Mouse (Mus musculus) heart, adult 2 months (tissue): ENCODE data around the gene Fam78b. TPM values are rescaled to one million over a fixed set of nuclear protein-coding genes. Genes with fewer than 3 reads are reported as not detected.

ENCODE experiments used
- DNase-seq, 2 experiments: peaks; one replicate each; pipeline ENCODE4 v3.0.0; 2021
- H3K27ac ChIP-seq: fragments of 200-600 bp; 2 replicates; pipeline ENCODE4 v1.8.1; 2022
- H3K27me3 ChIP-seq: fragments of 200-500 bp; 2 replicates; pipeline ENCODE4 v1.6.1; 2012; ENCODE audit warnings: mild to moderate bottlenecking, low read length, inconsistent platforms, mixed read lengths; ENCODE audit not compliant: control insufficient read depth, insufficient read depth
- H3K36me3 ChIP-seq: fragments of 200-500 bp; 2 replicates; pipeline ENCODE4 v1.6.1; 2012; ENCODE audit warnings: low read length, inconsistent platforms; ENCODE audit not compliant: control insufficient read depth, insufficient read depth
- H3K4me1 ChIP-seq: fragments of 200-500 bp; 2 replicates; pipeline ENCODE4 v1.6.1; 2011; ENCODE audit warnings: low read length; ENCODE audit not compliant: control insufficient read depth, insufficient read depth
- H3K4me3 ChIP-seq: fragments of 200-600 bp; 2 replicates; pipeline ENCODE4 v1.8.1; 2022
- H3K79me2 ChIP-seq: fragments of 200-500 bp; replicated peaks from 2 replicates; pipeline ENCODE4 v1.6.1; 2012; ENCODE audit warnings: mild to moderate bottlenecking, inconsistent platforms, low read length, moderate library complexity, mixed read lengths; ENCODE audit not compliant: control insufficient read depth, insufficient read depth
- H3K9ac ChIP-seq: fragments of 200-500 bp; 2 replicates; pipeline ENCODE4 v1.6.1; 2012; ENCODE audit warnings: low read depth, mild to moderate bottlenecking, control low read depth, inconsistent platforms, low read length, mixed read lengths
- CTCF ChIP-seq: fragments of 200-600 bp; IDR thresholded peaks from 2 replicates; pipeline ENCODE4 v1.8.1; 2022; ENCODE audit warnings: antibody characterized with exemption, mild to moderate bottlenecking, moderate library complexity
- EP300 ChIP-seq: fragments of 200-500 bp; IDR thresholded peaks from 2 replicates; pipeline ENCODE4 v1.6.1; 2011; ENCODE audit warnings: low read depth, low read length, control low read depth; ENCODE audit not compliant: insufficient read depth
- POLR2A ChIP-seq: fragments of 200-500 bp; IDR thresholded peaks from 2 replicates; pipeline ENCODE4 v1.6.1; 2011; ENCODE audit warnings: mild to moderate bottlenecking, low read depth, low read length, control low read depth; ENCODE audit not compliant: insufficient read depth
- WGBS: fragments of 180-500 bp; shearing (Covaris S2); methylation state at CpG from one replicate; pipeline ENCODE4 v1.1.7; 2018; 5-methylcytosine and 5-hydroxymethylcytosine counted together
- intact Hi-C: fragments of 180-260 bp; cut with DNase I; formaldehyde crosslinking; loops from one replicate; pipeline ENCODE4 v1.15.1; 2025
- polyA plus RNA-seq: library from polyadenylated mRNA; depleted of rRNA; stranded (reverse); fragments of >200 nt; gene quantifications from 2 replicates; pipeline ENCODE4 v1.2.3, GENCODE M21; 2012
- total RNA-seq, 2 experiments: library from RNA; stranded (reverse); gene quantifications; 2 replicates each; pipeline ENCODE4 v1.2.3; 2021

The Fam78b gene
- total and polyA plus RNA-seq, 3 experiments = 2.5 to 3.7 (median 2.7) TPM

GRCm38 (mm10) chr1:167118971-167119370 lies 117.8 kb downstream of the Fam78b start:
- no peak for TF ChIP-seq EP300
- no peak for TF ChIP-seq CTCF
- TF ChIP-seq POLR2A = no peak
- no peak overlapping the region for H3K27ac ChIP-seq
- WGBS = 59% methylated on average over 7 of the region's 7 CpGs
- no peaks in the 10 kb centered on the region for H3K4me1 ChIP-seq
- H3K36me3 ChIP-seq = no peaks in the 10 kb centered on the region
- H3K27me3 ChIP-seq = no peaks in the 10 kb centered on the region
- intact Hi-C loops = no loop called here
- no peaks in the 10 kb centered on the region for H3K79me2 ChIP-seq
- no peak overlapping the region for H3K9ac ChIP-seq
- DNase-seq = no peak
- no peak overlapping the region for H3K4me3 ChIP-seq

GRCm38 (mm10) chr1:167119439-167119838 lies 118.2 kb downstream of the Fam78b start:
- H3K4me3 ChIP-seq = no peak overlapping the region
- no peak overlapping the region for H3K27ac ChIP-seq
- H3K79me2 ChIP-seq = no peaks in the 10 kb centered on the region
- H3K27me3 ChIP-seq = no peaks in the 10 kb centered on the region
- WGBS = 63% methylated on average over 8 of the region's 8 CpGs
- TF ChIP-seq EP300 (no peak), CTCF (no peak), POLR2A (no peak)
- intact Hi-C loops = no loop called here
- no peaks in the 10 kb centered on the region for H3K4me1 ChIP-seq
- no peak overlapping the region for H3K9ac ChIP-seq
- no peak for DNase-seq
- H3K36me3 ChIP-seq = no peaks in the 10 kb centered on the region

GRCm38 (mm10) chr1:167122436-167122835 lies 121.2 kb downstream of the Fam78b start:
- Histone ChIP-seq H3K79me2 (no peaks in the 10 kb centered on the region), H3K4me1 (no peaks in the 10 kb centered on the region), H3K27me3 (no peaks in the 10 kb centered on the region), H3K4me3 (no peak overlapping the region), H3K36me3 (no peaks in the 10 kb centered on the region), H3K27ac (no peak overlapping the region), H3K9ac (no peak overlapping the region)
- DNase-seq = no peak
- intact Hi-C loops = no loop called here
- no peak for TF ChIP-seq CTCF
- no peak for TF ChIP-seq POLR2A
- no peak for TF ChIP-seq EP300
- WGBS = 85% methylated on average over 2 of the region's 2 CpGs

GRCm38 (mm10) chr1:167123551-167123950 lies 122.3 kb downstream of the Fam78b start:
- Histone ChIP-seq H3K79me2 (no peaks in the 10 kb centered on the region), H3K27me3 (no peaks in the 10 kb centered on the region), H3K4me3 (no peak overlapping the region), H3K4me1 (no peaks in the 10 kb centered on the region), H3K27ac (no peak overlapping the region), H3K9ac (no peak overlapping the region), H3K36me3 (no peaks in the 10 kb centered on the region)
- intact Hi-C loops = no loop called here
- TF ChIP-seq CTCF = no peak
- TF ChIP-seq POLR2A = no peak
- TF ChIP-seq EP300 = no peak
- no peak for DNase-seq

- Histone ChIP-seq H3K9ac (no peak overlapping the region), H3K79me2 (no peaks in the 10 kb centered on the region), H3K27me3 (no peaks in the 10 kb centered on the region), H3K4me1 (no peaks in the 10 kb centered on the region), H3K4me3 (no peak overlapping the region), H3K27ac (no peak overlapping the region), H3K36me3 (no peaks in the 10 kb centered on the region)
- TF ChIP-seq POLR2A = no peak
- no peak for TF ChIP-seq CTCF
- no peak for TF ChIP-seq EP300
- no peak for DNase-seq
- 57% methylated on average over 3 of the region's 3 CpGs for WGBS
- intact Hi-C loops = no loop called here
Observed at GRCm38 (mm10) chr1:167125870-167126269, 124.7 kb downstream of the Fam78b start.

- Histone ChIP-seq H3K27ac (no peak overlapping the region), H3K4me1 (no peaks in the 10 kb centered on the region), H3K36me3 (no peaks in the 10 kb centered on the region), H3K4me3 (no peak overlapping the region), H3K27me3 (no peaks in the 10 kb centered on the region), H3K79me2 (no peaks in the 10 kb centered on the region), H3K9ac (no peak overlapping the region)
- intact Hi-C loops = no loop called here
- no peak for DNase-seq
- WGBS = 57% methylated on average over 4 of the region's 4 CpGs
- TF ChIP-seq CTCF (no peak), EP300 (no peak), POLR2A (no peak)
Observed at GRCm38 (mm10) chr1:167126292-167126691, 125.1 kb downstream of the Fam78b start.
